Mouse (Mus musculus) E14TG2a.4 (cell line): ENCODE measurements around the gene Mef2d.

Source experiments
- CTCF ChIP-seq: conservative IDR thresholded peaks from 2 replicates; pipeline ENCODE4 v1.5.1; 2014; ENCODE audit warnings: low read length
- NANOG ChIP-seq: IDR thresholded peaks from 2 replicates; pipeline ENCODE4 v1.6.1; 2014; ENCODE audit warnings: borderline replicate concordance, low read length, mixed read lengths
- POU5F1 ChIP-seq: IDR thresholded peaks from 2 replicates; pipeline ENCODE4 v1.6.1; 2014; ENCODE audit warnings: low read length, borderline replicate concordance

DNA sequence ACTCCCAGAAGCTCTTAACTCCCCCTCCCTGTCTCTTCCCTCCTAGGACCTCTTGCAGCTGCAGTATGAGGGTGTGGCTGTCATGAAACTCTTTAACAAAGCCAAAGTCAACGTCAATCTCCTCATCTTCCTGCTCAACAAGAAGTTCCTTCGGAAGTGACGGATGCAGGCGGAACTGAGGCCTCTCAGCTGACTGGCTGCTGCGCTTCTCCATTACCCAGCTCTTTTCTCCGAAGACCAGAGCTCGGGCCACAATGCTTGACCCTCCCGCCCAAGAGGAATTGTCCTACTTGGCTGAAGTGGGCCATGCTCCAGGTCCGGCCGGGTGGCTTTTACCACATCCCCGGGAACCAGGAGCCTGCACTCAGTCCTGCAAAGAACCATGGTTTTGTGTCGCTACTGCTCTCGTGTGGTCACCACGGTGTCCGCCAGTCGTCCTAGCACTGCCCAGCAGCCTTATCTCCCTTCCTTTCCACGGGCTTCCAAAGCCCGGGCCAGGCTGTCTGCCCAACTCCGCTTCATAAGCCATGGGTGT lies 22.0 kb upstream of the Mef2d start:
- no peak for TF ChIP-seq CTCF
- no peak for TF ChIP-seq NANOG
- no peak for TF ChIP-seq POU5F1
